Comparison of ENCODE assay signal across 16 mouse cellular contexts in the genomic region with DNA sequence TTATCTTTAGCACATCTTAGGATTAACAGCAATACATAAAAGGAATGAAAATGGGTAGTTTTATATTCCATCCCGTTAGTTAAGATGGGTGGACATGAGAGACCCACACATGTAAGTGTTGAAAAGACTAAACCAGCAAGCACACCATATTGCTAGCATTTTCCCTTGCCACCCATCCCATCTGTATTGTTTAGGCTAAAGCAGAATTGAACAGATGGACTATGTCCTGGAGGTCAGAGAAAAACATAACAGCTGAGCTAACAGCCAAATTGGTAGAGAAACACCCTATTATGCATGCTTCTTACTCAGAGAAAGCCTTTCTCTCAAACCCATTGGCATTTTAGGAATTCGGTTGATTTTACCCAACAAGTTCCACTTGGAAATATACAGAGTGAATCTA.
DNase-seq lines count a peak whose midpoint lies in the region; ATAC-seq and TF ChIP-seq lines count a peak whose summit lies in the region.
"Had no signal": no experiment of that assay in that cellular context is flagged by ENCODE, and none has a peak within 500 bp of the region (broad histone marks: within the 10 kb centered on the region; RNA-seq: fewer than 3 reads in every experiment).

No protein-coding gene starts in this region.

- ATAC-seq in forebrain, embryonic 13.5 days: peak; percentile 53; the same call in 1 of the 2 replicates
- ATAC-seq in kidney, embryonic 15.5 days (replicated peaks; ENCODE audit: low FRiP score): no peak
- ATAC-seq: intestine, embryonic 15.5 days had no signal

- no peaks in the 10 kb centered on the region for H3K4me1 ChIP-seq in forebrain, embryonic 13.5 days
- H3K4me1 ChIP-seq in forebrain, embryonic 10.5 days: no peaks in the 10 kb centered on the region
- no peaks in the 10 kb centered on the region for H3K4me1 ChIP-seq in kidney, embryonic 15.5 days
- H3K4me1 ChIP-seq: hindbrain, embryonic 13.5 days; intestine, embryonic 15.5 days; midbrain, embryonic 12.5 days; stomach, embryonic 15.5 days had no signal

- no peaks in the 10 kb centered on the region for H3K9me3 ChIP-seq in forebrain, embryonic 13.5 days (replicated peaks)
- no peaks in the 10 kb centered on the region for H3K9me3 ChIP-seq in forebrain, embryonic 10.5 days
- H3K9me3 ChIP-seq in kidney, embryonic 15.5 days (replicated peaks): no peaks in the 10 kb centered on the region
- H3K9me3 ChIP-seq: hindbrain, embryonic 13.5 days; intestine, embryonic 15.5 days; midbrain, embryonic 12.5 days; stomach, embryonic 15.5 days had no signal

- no peaks in the 10 kb centered on the region for H3K36me3 ChIP-seq in forebrain, embryonic 13.5 days (ENCODE audit: poor library complexity, severe bottlenecking)
- no peaks in the 10 kb centered on the region for H3K36me3 ChIP-seq in forebrain, embryonic 10.5 days (replicated peaks)
- no peaks in the 10 kb centered on the region for H3K36me3 ChIP-seq in kidney, embryonic 15.5 days
- H3K36me3 ChIP-seq: hindbrain, embryonic 13.5 days; intestine, embryonic 15.5 days; midbrain, embryonic 12.5 days; stomach, embryonic 15.5 days had no signal

- H3K27ac ChIP-seq in forebrain, embryonic 13.5 days: no peak overlapping the region
- no peak overlapping the region for H3K27ac ChIP-seq in forebrain, embryonic 10.5 days
- no peak overlapping the region for H3K27ac ChIP-seq in kidney, embryonic 15.5 days
- H3K27ac ChIP-seq: hindbrain, embryonic 13.5 days; intestine, embryonic 15.5 days; liver, embryonic 14.5 days; midbrain, embryonic 12.5 days; stomach, embryonic 15.5 days had no signal

- H3K9ac ChIP-seq in forebrain, embryonic 13.5 days: no peak overlapping the region
- no peak overlapping the region for H3K9ac ChIP-seq in kidney, embryonic 15.5 days
- H3K9ac ChIP-seq: hindbrain, embryonic 13.5 days; intestine, embryonic 15.5 days; liver, embryonic 14.5 days; midbrain, embryonic 12.5 days; stomach, embryonic 15.5 days had no signal

- DNase-seq in forebrain, embryonic 10.5 days (ENCODE audit: extremely low spot score, low spot score): no peak
- DNase-seq in 3T3-L1 (ENCODE audit: low read depth, low spot score): peak; percentile 6
- DNase-seq in brain, embryonic 14.5 days (ENCODE audit: low read depth): peak; percentile 70
- peak; percentile 71 for DNase-seq in cerebellum, adult 9-11 months
- no peak for DNase-seq in left cerebral cortex, postnatal 10 days (ENCODE audit: extremely low spot score in 1 of 2, low spot score in 2 of 2)
- no peak for DNase-seq in testis, postnatal 14 days (ENCODE audit: low spot score)
- DNase-seq: heart, postnatal 10 days; right cerebral cortex, postnatal 25 days had no signal

- H3K4me2 ChIP-seq in forebrain, embryonic 13.5 days: no peak overlapping the region
- H3K4me2 ChIP-seq in kidney, embryonic 15.5 days: no peak overlapping the region
- H3K4me2 ChIP-seq: heart, embryonic 11.5 days; hindbrain, embryonic 13.5 days; intestine, embryonic 15.5 days; midbrain, embryonic 12.5 days; stomach, embryonic 15.5 days had no signal

- no peak for TF ChIP-seq CTCF in brain, embryonic 14.5 days (IDR thresholded peaks at IDR 0.05; ENCODE audit: borderline replicate concordance, extremely low read depth, insufficient read depth, insufficient read length)

- TF ChIP-seq POLR2A in brain, embryonic 14.5 days (IDR thresholded peaks at IDR 0.05; ENCODE audit: borderline replicate concordance, extremely low read depth, insufficient read depth, insufficient read length, poor library complexity, severe bottlenecking): no peak

- H3K4me3 ChIP-seq in forebrain, embryonic 13.5 days: no peak overlapping the region
- H3K4me3 ChIP-seq in forebrain, embryonic 10.5 days: no peak overlapping the region
- no peak overlapping the region for H3K4me3 ChIP-seq in kidney, embryonic 15.5 days (replicated peaks)
- H3K4me3 ChIP-seq: hindbrain, embryonic 13.5 days; intestine, embryonic 15.5 days; midbrain, embryonic 12.5 days; stomach, embryonic 15.5 days had no signal

- 78% methylated on average over 2 of the region's 2 CpGs for WGBS in forebrain, embryonic 13.5 days
- WGBS in forebrain, embryonic 10.5 days: 78% methylated on average over 2 of the region's 2 CpGs
- WGBS in kidney, embryonic 15.5 days: 82% methylated on average over 2 of the region's 2 CpGs

- intact Hi-C loops in left cerebral cortex, postnatal 10 days (cut with DNase I): no loop called here

- H3K27me3 ChIP-seq in forebrain, embryonic 13.5 days: no peaks in the 10 kb centered on the region
- no peaks in the 10 kb centered on the region for H3K27me3 ChIP-seq in forebrain, embryonic 10.5 days (ENCODE audit: poor library complexity, severe bottlenecking)
- no peaks in the 10 kb centered on the region for H3K27me3 ChIP-seq in kidney, embryonic 15.5 days
- H3K27me3 ChIP-seq: hindbrain, embryonic 13.5 days; intestine, embryonic 15.5 days; midbrain, embryonic 12.5 days; stomach, embryonic 15.5 days had no signal

Comparison
In these comparisons a context has a peak if more than half of its experiments do, and no peak if none do; other contexts are left out.
1. DNase-seq: peak in 3T3-L1 (single experiment), brain, embryonic 14.5 days (single experiment) and cerebellum, adult 9-11 months (single experiment); none in forebrain, embryonic 10.5 days (single experiment), left cerebral cortex, postnatal 10 days (0 of 2) and testis, postnatal 14 days (single experiment).